Mouse (Mus musculus) spleen, postnatal 0 days (tissue): ENCODE results near the gene 6030445D17Rik. TPM values are rescaled to one million over a fixed set of nuclear protein-coding genes. Genes with fewer than 3 reads are reported as not detected.

Experiments used
- polyA plus RNA-seq: library from polyadenylated mRNA; unstranded; fragments of >200 nt; fragmentation: Nextera tagmentation; extraction: Ambion mirVana; gene quantifications from 2 replicates; pipeline ENCODE4 v1.2.1, GENCODE M21; 2015

6030445D17Rik gene
- 0.19 and 0.24 TPM in 2 replicates for polyA plus RNA-seq

GRCm38 (mm10) chr4:136462086-136462838 lies at the start of gene 6030445D17Rik:
Gene 6030445D17Rik (plus strand): TSS chr4:136462250.

GRCm38 (mm10) chr4:136423224-136423623 lies 38.8 kb upstream of the 6030445D17Rik start, which contains the start of gene Htr1d:
Gene Htr1d (plus strand): TSS chr4:136423524.

GRCm38 (mm10) chr4:136469371-136469903 lies 7.4 kb downstream of the 6030445D17Rik start, which contains the start of gene Luzp1:
Gene Luzp1 (plus strand): TSS chr4:136469761.

Other genes with a start within 250 kb of the 6030445D17Rik start
- 3.3 and 3.7 TPM in 2 replicates for gene Tcea3, start 214.5 kb upstream of the 6030445D17Rik start, polyA plus RNA-seq
- 5.1 and 6.6 TPM in 2 replicates for gene Zfp46, start 177.6 kb upstream of the 6030445D17Rik start, polyA plus RNA-seq
- gene Hnrnpr, start 151.3 kb upstream of the 6030445D17Rik start, polyA plus RNA-seq: 74.2 and 83.2 TPM in 2 replicates
- not detected in 2 replicates for gene Htr1d, start 38.7 kb upstream of the 6030445D17Rik start, polyA plus RNA-seq
- 22.4 and 28.8 TPM in 2 replicates for gene Luzp1, start 7.5 kb downstream of the 6030445D17Rik start, polyA plus RNA-seq
- gene Kdm1a, start 140.5 kb downstream of the 6030445D17Rik start, polyA plus RNA-seq: 16.9 and 18.2 TPM in 2 replicates
- gene Tex46, start 148.2 kb downstream of the 6030445D17Rik start, polyA plus RNA-seq: not detected in 2 replicates
- gene Lactbl1, start 160.4 kb downstream of the 6030445D17Rik start, polyA plus RNA-seq: not detected in 2 replicates